In genomic region chr4:104911685-104912084, GRCm38 (mm10) we compare ENCODE assay signal across 9 mouse cellular contexts. TPM values are rescaled to one million over a fixed set of nuclear protein-coding genes. Genes with fewer than 3 reads are reported as not detected.
DNase-seq lines count a peak whose midpoint lies in the region; ATAC-seq and TF ChIP-seq lines count a peak whose summit lies in the region.
"Had no signal": no experiment of that assay in that cellular context is flagged by ENCODE, and none has a peak within 500 bp of the region (broad histone marks: within the 10 kb centered on the region; RNA-seq: fewer than 3 reads in every experiment).

No protein-coding gene starts in this region.

- no peak overlapping the region for H3K4me3 ChIP-seq in MEL (ENCODE audit: control insufficient read depth in 1 of 2, insufficient read depth in 1 of 2, low read depth in 2 of 2, low read length in 2 of 2)
- no peak overlapping the region for H3K4me3 ChIP-seq in heart, embryonic 16.5 days (ENCODE audit: low read length)
- no peak overlapping the region for H3K4me3 ChIP-seq in layer of hippocampus, adult 2 months
- H3K4me3 ChIP-seq in small intestine, adult 2 months (ENCODE audit: low read depth, low read length) = no peak overlapping the region
- H3K4me3 ChIP-seq: limb, embryonic 15.5 days had no signal

- H3K36me3 ChIP-seq in MEL (ENCODE audit: control insufficient read depth in 1 of 2, insufficient read depth in 2 of 2, low read length in 2 of 2) = no peaks in the 10 kb centered on the region
- no peaks in the 10 kb centered on the region for H3K36me3 ChIP-seq in heart, embryonic 16.5 days (ENCODE audit: control insufficient read depth, insufficient read depth)
- H3K36me3 ChIP-seq in small intestine, adult 2 months (ENCODE audit: control insufficient read depth, insufficient read depth, low read length) = no peaks in the 10 kb centered on the region
- H3K36me3 ChIP-seq: limb, embryonic 15.5 days had no signal

- H3K9me3 ChIP-seq in MEL (replicated peaks; ENCODE audit: insufficient read depth, low read length) = no peaks in the 10 kb centered on the region
- H3K9me3 ChIP-seq in heart, embryonic 16.5 days (replicated peaks; ENCODE audit: control insufficient read depth, low read length) = no peaks in the 10 kb centered on the region
- H3K9me3 ChIP-seq: limb, embryonic 15.5 days had no signal

- no peak overlapping the region for H3K4me2 ChIP-seq in heart, embryonic 16.5 days (ENCODE audit: low read depth, low read length)
- H3K4me2 ChIP-seq: limb, embryonic 15.5 days had no signal

- WGBS in heart, embryonic 16.5 days = 27% methylated on average over 7 of the region's 7 CpGs
- WGBS in small intestine, adult 2 months = 17% methylated on average over 7 of the region's 7 CpGs

- no peak overlapping the region for H3K27ac ChIP-seq in MEL (ENCODE audit: control insufficient read depth, low read depth, low read length)
- no peak overlapping the region for H3K27ac ChIP-seq in heart, embryonic 16.5 days (ENCODE audit: low read length)
- H3K27ac ChIP-seq in layer of hippocampus, adult 2 months = no peak overlapping the region
- no peak overlapping the region for H3K27ac ChIP-seq in small intestine, adult 2 months (ENCODE audit: insufficient read depth, low read depth, low read length)
- H3K27ac ChIP-seq: limb, embryonic 15.5 days had no signal

- TF ChIP-seq RAD21 in MEL (IDR thresholded peaks at IDR 0.05; ENCODE audit: low read depth, low read length) = peak; percentile 93

- no peak for TF ChIP-seq EP300 in MEL (IDR thresholded peaks at IDR 0.05; ENCODE audit: low read depth in 1 of 2, low read length in 2 of 2)

- peak; percentile 83 for DNase-seq in MEL (ENCODE audit: low read depth, low spot score)
- peak; percentile 89 for DNase-seq in adrenal gland, postnatal 25 days
- DNase-seq in embryo, embryonic 9.5 days (ENCODE audit: extremely low spot score) = peak; percentile 80
- DNase-seq in layer of hippocampus, adult 2 months (ENCODE audit: low spot score in 2 of 2) = peak; percentile 46 to 60
- peak; percentile 85 for DNase-seq in lung, postnatal 14 days
- DNase-seq in MN1 (ENCODE audit: low spot score) = no peak

- 0 out of 2 replicates have a peak, but pooled peaks have one; percentile 67 for ATAC-seq in heart, embryonic 16.5 days (replicated peaks; ENCODE audit: extremely low read depth, insufficient read depth, low FRiP score)

- no peaks in the 10 kb centered on the region for H3K4me1 ChIP-seq in MEL (ENCODE audit: control insufficient read depth in 1 of 2, insufficient read depth in 2 of 2, low read length in 2 of 2)
- no peaks in the 10 kb centered on the region; the same call in 1 of the 2 replicates for H3K4me1 ChIP-seq in heart, embryonic 16.5 days (ENCODE audit: control insufficient read depth, insufficient read depth, low read length)
- peaks cover 11% of the 10 kb centered on the region for H3K4me1 ChIP-seq in small intestine, adult 2 months (ENCODE audit: control insufficient read depth, insufficient read depth, insufficient read length, low read length)

- no peak for TF ChIP-seq POLR2A in MEL (IDR thresholded peaks at IDR 0.05; ENCODE audit: control insufficient read depth in 1 of 2, insufficient read depth in 1 of 2, low read depth in 1 of 2, low read length in 2 of 2, poor library complexity in 1 of 2)
- no peak for TF ChIP-seq POLR2A in small intestine, adult 2 months (IDR thresholded peaks at IDR 0.05; ENCODE audit: low read depth, low read length)

- H3K9ac ChIP-seq in MEL (ENCODE audit: control insufficient read depth, low read depth, low read length, poor library complexity, severe bottlenecking) = no peak overlapping the region
- H3K9ac ChIP-seq in heart, embryonic 16.5 days (ENCODE audit: low read length) = no peak overlapping the region
- H3K9ac ChIP-seq: limb, embryonic 15.5 days had no signal

- H3K27me3 ChIP-seq in MEL (ENCODE audit: control insufficient read depth in 1 of 2, insufficient read depth in 2 of 2, low read length in 2 of 2) = no peaks in the 10 kb centered on the region
- no peaks in the 10 kb centered on the region for H3K27me3 ChIP-seq in heart, embryonic 16.5 days (ENCODE audit: control insufficient read depth, insufficient read depth, low read length)
- H3K27me3 ChIP-seq in small intestine, adult 2 months (ENCODE audit: control insufficient read depth, insufficient read depth, low read length) = no peaks in the 10 kb centered on the region

- peak; percentile 81 to 97 (median 96) for TF ChIP-seq CTCF in MEL (IDR thresholded peaks at IDR 0.05 in 2 of 3, conservative IDR thresholded peaks at IDR 0.05 in 1 of 3; ENCODE audit: control insufficient read depth in 1 of 3, insufficient read depth in 1 of 3, low read depth in 2 of 3, low read length in 3 of 3, poor library complexity in 1 of 3, severe bottlenecking in 1 of 3)
- TF ChIP-seq CTCF in layer of hippocampus, adult 2 months (conservative IDR thresholded peaks at IDR 0.05) = peak; percentile 97; the same call in 1 of the 2 replicates
- TF ChIP-seq CTCF in small intestine, adult 2 months (IDR thresholded peaks at IDR 0.05; ENCODE audit: extremely low read depth, insufficient read length, insufficient replicate concordance, low read depth, low read length) = peak; percentile 91

- no peaks in the 10 kb centered on the region for H3K79me2 ChIP-seq in MEL (ENCODE audit: control insufficient read depth, insufficient read depth, low read length, poor library complexity)

TF ChIP-seq in MEL, 35 proteins besides CTCF, POLR2A, EP300 and RAD21:
- TF ChIP-seq NRF1 (IDR thresholded peaks at IDR 0.05; ENCODE audit: insufficient read depth, low read depth, low read length, poor library complexity, severe bottlenecking) = no peak
- TF ChIP-seq GATA1 (IDR thresholded peaks at IDR 0.05; ENCODE audit: low read depth, low read length) = no peak
- no peak for TF ChIP-seq TBP (IDR thresholded peaks at IDR 0.05; ENCODE audit: low read depth, low read length)
- peak; percentile 82 for TF ChIP-seq ZC3H11A (IDR thresholded peaks at IDR 0.05; ENCODE audit: low read depth, low read length)
- TF ChIP-seq SMC3 (IDR thresholded peaks at IDR 0.05; ENCODE audit: low read depth, low read length) = peak; percentile 96
- TF ChIP-seq MEF2A (IDR thresholded peaks at IDR 0.05; ENCODE audit: extremely low read depth, insufficient replicate concordance, low read depth, low read length, poor library complexity, severe bottlenecking) = no peak

RNA-seq across cellular contexts. Expression of gene Fyb2, which starts 1.6 kb away (rescaled TPM):
- total RNA-seq in MEL (2012; rRNA removed) = 0.07 and 0.08 TPM in 2 replicates
- polyA plus RNA-seq in MEL (2012; ENCODE audit: insufficient read depth in 1 of 2, insufficient read length in 2 of 2, low read depth in 1 of 2, low replicate concordance in 2 of 2, missing spikeins in 1 of 2) = under 1 TPM in 1 of 2 experiments, not detected in 1; 0.10 TPM
- 0.67 and 0.94 TPM in 2 replicates for total RNA-seq in adrenal gland, postnatal 25 days (2021)
- polyA plus RNA-seq in heart, embryonic 16.5 days (2015; fragmentation: Nextera tagmentation; extraction: Ambion mirVana) = 0.26 and 0.41 TPM in 2 replicates
- total RNA-seq in layer of hippocampus, adult 2 months (2021) = 1 to 10 TPM; 2.0 to 2.4 TPM
- polyA plus RNA-seq in small intestine, adult 2 months (2012; rRNA removed) = 0.10 TPM in 1 of 2 replicates, not detected in the other

RNA-seq across cellular contexts. Expression of gene C8a, which starts 35.5 kb away (rescaled TPM):
- not detected in 2 replicates for total RNA-seq in MEL (2012; rRNA removed)
- polyA plus RNA-seq in MEL (2012; ENCODE audit: insufficient read depth in 1 of 2, insufficient read length in 2 of 2, low read depth in 1 of 2, low replicate concordance in 2 of 2, missing spikeins in 1 of 2) = not detected
- 0.24 and 2.3 TPM in 2 replicates for total RNA-seq in adrenal gland, postnatal 25 days (2021)
- not detected in 2 replicates for polyA plus RNA-seq in heart, embryonic 16.5 days (2015; fragmentation: Nextera tagmentation; extraction: Ambion mirVana)
- not detected for total RNA-seq in layer of hippocampus, adult 2 months (2021)
- polyA plus RNA-seq in small intestine, adult 2 months (2012; rRNA removed) = 0.04 TPM in 1 of 2 replicates, not detected in the other

RNA-seq across cellular contexts. Expression of gene Gm17662, which starts 54.6 kb away (rescaled TPM):
- not detected in 2 replicates for total RNA-seq in MEL (2012; rRNA removed)
- polyA plus RNA-seq in MEL (2012; ENCODE audit: insufficient read depth in 1 of 2, insufficient read length in 2 of 2, low read depth in 1 of 2, low replicate concordance in 2 of 2, missing spikeins in 1 of 2) = not detected
- total RNA-seq in adrenal gland, postnatal 25 days (2021) = not detected in 2 replicates
- polyA plus RNA-seq in heart, embryonic 16.5 days (2015; fragmentation: Nextera tagmentation; extraction: Ambion mirVana) = not detected in 2 replicates
- not detected for total RNA-seq in layer of hippocampus, adult 2 months (2021)
- polyA plus RNA-seq in small intestine, adult 2 months (2012; rRNA removed) = not detected in 2 replicates
- polyA plus RNA-seq: limb, embryonic 15.5 days had no signal
